In genomic region chr8:116227003-116227402, GRCm38 (mm10) we compare ENCODE assay signal across 30 mouse cellular contexts.
DNase-seq lines count a peak whose midpoint lies in the region; ATAC-seq lines count a peak whose summit lies in the region.
"Had no signal": no experiment of that assay in that cellular context is flagged by ENCODE, and none has a peak within 500 bp of the region (broad histone marks: within the 10 kb centered on the region; RNA-seq: fewer than 3 reads in every experiment).

No protein-coding gene starts in this region.

- no peak overlapping the region for H3K27ac ChIP-seq in forebrain, embryonic 12.5 days
- no peak overlapping the region for H3K27ac ChIP-seq in forebrain, embryonic 11.5 days (ENCODE audit: low read depth, low read length)
- no peak overlapping the region for H3K27ac ChIP-seq in forebrain, embryonic 16.5 days (ENCODE audit: low read length)
- H3K27ac ChIP-seq: embryonic facial prominence, embryonic 15.5 days; gastrocnemius, adult 2 months; heart, embryonic 15.5 days; hindbrain, embryonic 14.5 days; hindbrain, postnatal 0 days had no signal

- 72% methylated on average over 11 of the region's 11 CpGs for WGBS in forebrain, embryonic 12.5 days
- 77% methylated on average over 11 of the region's 11 CpGs for WGBS in forebrain, embryonic 11.5 days
- WGBS in forebrain, embryonic 16.5 days = 55% methylated on average over 11 of the region's 11 CpGs

- peaks cover 13% of the 10 kb centered on the region for H3K4me1 ChIP-seq in forebrain, embryonic 12.5 days
- no peaks in the 10 kb centered on the region; the same call in 1 of the 2 replicates for H3K4me1 ChIP-seq in forebrain, embryonic 11.5 days (replicated peaks; ENCODE audit: control insufficient read depth, insufficient read depth, low read length)
- no peaks in the 10 kb centered on the region for H3K4me1 ChIP-seq in forebrain, embryonic 16.5 days (replicated peaks; ENCODE audit: control insufficient read depth, insufficient read depth, low read length)
- H3K4me1 ChIP-seq: embryonic facial prominence, embryonic 15.5 days; heart, embryonic 12.5 days; heart, embryonic 15.5 days had no signal

- no peak overlapping the region for H3K4me3 ChIP-seq in forebrain, embryonic 12.5 days (replicated peaks)
- no peak overlapping the region for H3K4me3 ChIP-seq in forebrain, embryonic 11.5 days (ENCODE audit: low read depth, low read length)
- no peak overlapping the region for H3K4me3 ChIP-seq in forebrain, embryonic 16.5 days (replicated peaks; ENCODE audit: low read length)
- H3K4me3 ChIP-seq: embryonic facial prominence, embryonic 15.5 days; gastrocnemius, adult 2 months; heart, embryonic 12.5 days; heart, embryonic 15.5 days had no signal

- ATAC-seq in forebrain, embryonic 12.5 days (ENCODE audit: low FRiP score) = peak; percentile 33; the same call in 1 of the 2 replicates
- ATAC-seq in forebrain, embryonic 11.5 days (replicated peaks; ENCODE audit: low FRiP score) = no peak
- ATAC-seq in forebrain, embryonic 16.5 days = peak; percentile 77
- ATAC-seq in erythroid progenitor cell, adult 5-6 weeks (replicated peaks; ENCODE audit: low FRiP score, poor library complexity, severe bottlenecking) = no peak
- ATAC-seq: hindbrain, postnatal 0 days; inflammation-experienced regulatory T-cells, adult 6 months; intestine, embryonic 16.5 days had no signal

- no peak overlapping the region for H3K9ac ChIP-seq in forebrain, embryonic 12.5 days
- H3K9ac ChIP-seq in forebrain, embryonic 11.5 days (ENCODE audit: low read length) = no peak overlapping the region
- no peak overlapping the region for H3K9ac ChIP-seq in forebrain, embryonic 16.5 days (replicated peaks; ENCODE audit: low read depth, low read length)
- H3K9ac ChIP-seq: embryonic facial prominence, embryonic 15.5 days; heart, embryonic 12.5 days; heart, embryonic 15.5 days; hindbrain, embryonic 14.5 days had no signal

- H3K36me3 ChIP-seq in forebrain, embryonic 12.5 days (replicated peaks) = no peaks in the 10 kb centered on the region
- no peaks in the 10 kb centered on the region for H3K36me3 ChIP-seq in forebrain, embryonic 11.5 days (ENCODE audit: control insufficient read depth, insufficient read depth, low read length)
- no peaks in the 10 kb centered on the region for H3K36me3 ChIP-seq in forebrain, embryonic 16.5 days (ENCODE audit: control insufficient read depth, insufficient read depth)
- H3K36me3 ChIP-seq: embryonic facial prominence, embryonic 15.5 days; G1E; heart, embryonic 12.5 days; heart, embryonic 15.5 days had no signal

- no peaks in the 10 kb centered on the region for H3K9me3 ChIP-seq in forebrain, embryonic 12.5 days
- H3K9me3 ChIP-seq in forebrain, embryonic 11.5 days (ENCODE audit: control insufficient read depth, low read length) = no peaks in the 10 kb centered on the region
- no peaks in the 10 kb centered on the region for H3K9me3 ChIP-seq in forebrain, embryonic 16.5 days (ENCODE audit: control insufficient read depth, low read length)
- H3K9me3 ChIP-seq: embryonic facial prominence, embryonic 15.5 days; heart, embryonic 15.5 days had no signal

- peaks cover 22% of the 10 kb centered on the region for H3K27me3 ChIP-seq in forebrain, embryonic 12.5 days
- peaks cover 4% of the 10 kb centered on the region; the same call in 1 of the 2 replicates for H3K27me3 ChIP-seq in forebrain, embryonic 11.5 days (ENCODE audit: control insufficient read depth, insufficient read depth, low read length)
- no peaks in the 10 kb centered on the region for H3K27me3 ChIP-seq in forebrain, embryonic 16.5 days (replicated peaks; ENCODE audit: control insufficient read depth, insufficient read depth, low read length)
- H3K27me3 ChIP-seq: embryonic facial prominence, embryonic 15.5 days; heart, embryonic 12.5 days; heart, embryonic 15.5 days had no signal

- H3K4me2 ChIP-seq in forebrain, embryonic 12.5 days = no peak overlapping the region
- no peak overlapping the region for H3K4me2 ChIP-seq in forebrain, embryonic 11.5 days (ENCODE audit: low read depth, low read length, severe bottlenecking)
- H3K4me2 ChIP-seq in forebrain, embryonic 16.5 days (ENCODE audit: low read length) = no peak overlapping the region
- H3K4me2 ChIP-seq: embryonic facial prominence, embryonic 15.5 days; heart, embryonic 12.5 days; heart, embryonic 15.5 days; hindbrain, embryonic 14.5 days had no signal

- DNase-seq in forebrain, embryonic 11.5 days (ENCODE audit: low spot score) = no peak
- peak; percentile 23 for DNase-seq in heart, adult 11 months
- no peak for DNase-seq in heart, postnatal 4 days
- no peak for DNase-seq in c-Kit-positive CD71-positive TER-119-positive erythroid progenitor cells, embryonic 14.5 days (ENCODE audit: low spot score)
- DNase-seq: adrenal gland, postnatal 10 days; adrenal gland, postnatal 36 days; B cell, adult 2 months; cerebellum, adult 11-12 months; cerebellum, adult 8-10 months; cerebellum, postnatal 10 days; cerebellum, postnatal 36 days; embryo, embryonic 11 days; gastrocnemius, adult 2 months; gastrocnemius, postnatal 14 days; heart, adult 18-20 months; heart, postnatal 10 days; heart, postnatal 36 days; kidney, adult 18-20 months; kidney, adult 9 months had no signal

Comparison
In these comparisons a context has a peak if more than half of its experiments do, and no peak if none do; other contexts are left out.
1. ATAC-seq: peak in forebrain, embryonic 12.5 days (single experiment) and forebrain, embryonic 16.5 days (single experiment); none in forebrain, embryonic 11.5 days (single experiment) and erythroid progenitor cell, adult 5-6 weeks (single experiment).